Mouse (Mus musculus) MEL (cell line): Measurements from ENCODE around the gene AB124611.

Experiments used
- BHLHE40 ChIP-seq: IDR thresholded peaks from 2 replicates; pipeline ENCODE4 v1.6.1; 2012; ENCODE audit warnings: low read depth, mild to moderate bottlenecking, inconsistent platforms, low read length, improper control_type of control experiment, borderline replicate concordance
- CHD2 ChIP-seq: IDR thresholded peaks from 2 replicates; pipeline ENCODE4 v1.6.1; 2011; ENCODE audit warnings: low read length, improper control_type of control experiment
- CTCF ChIP-seq, 3 experiments: IDR thresholded peaks in 2 of 3; conservative IDR thresholded peaks in 1 of 3; 2 replicates each; pipeline ENCODE4 v1.5.1; 2011 to 2012; ENCODE audit warnings: low read length in 3 of 3, low read depth in 2 of 3, mild to moderate bottlenecking in 2 of 3, improper control_type of control experiment in 1 of 3, inconsistent platforms in 1 of 3, mixed read lengths in 1 of 3, moderate library complexity in 1 of 3; ENCODE audit not compliant: control insufficient read depth in 1 of 3, insufficient read depth in 1 of 3, poor library complexity in 1 of 3, severe bottlenecking in 1 of 3
- EP300 ChIP-seq, 2 experiments: IDR thresholded peaks; 2 replicates each; pipeline ENCODE4 v1.6.1; 2011; ENCODE audit warnings: improper control_type of control experiment in 2 of 2, low read length in 2 of 2, low read depth in 1 of 2, mild to moderate bottlenecking in 1 of 2
- GATA1 ChIP-seq: IDR thresholded peaks from 2 replicates; pipeline ENCODE4 v1.6.1; 2011; ENCODE audit warnings: low read depth, low read length, improper control_type of control experiment
- MEF2A ChIP-seq: IDR thresholded peaks from 2 replicates; pipeline ENCODE4 v1.6.1; 2014; ENCODE audit warnings: low read depth, mild to moderate bottlenecking, inconsistent platforms, low read length, improper control_type of control experiment; ENCODE audit not compliant: poor library complexity, insufficient replicate concordance, severe bottlenecking; ENCODE audit errors: extremely low read depth
- POLR2A ChIP-seq, 2 experiments: IDR thresholded peaks; 2 replicates each; pipeline ENCODE4 v1.6.1; 2011 to 2012; ENCODE audit warnings: low read length in 2 of 2, mild to moderate bottlenecking in 2 of 2, control low read depth in 1 of 2, improper control_type of control experiment in 1 of 2, low read depth in 1 of 2, moderate library complexity in 1 of 2; ENCODE audit not compliant: control insufficient read depth in 1 of 2, insufficient read depth in 1 of 2, poor library complexity in 1 of 2
- POLR2AphosphoS5 ChIP-seq: IDR thresholded peaks from 2 replicates; pipeline ENCODE4 v1.6.1; 2012; ENCODE audit warnings: low read depth, borderline replicate concordance, mild to moderate bottlenecking, inconsistent platforms, low read length, moderate library complexity, mixed read lengths
- ZC3H11A ChIP-seq: IDR thresholded peaks from 2 replicates; pipeline ENCODE4 v1.6.1; 2012; ENCODE audit warnings: low read depth, mild to moderate bottlenecking, inconsistent platforms, low read length, improper control_type of control experiment
- ZNF384 ChIP-seq: IDR thresholded peaks from 2 replicates; pipeline ENCODE4 v1.6.1; 2012; ENCODE audit warnings: low read depth, mild to moderate bottlenecking, inconsistent platforms, low read length, improper control_type of control experiment

GRCm38 (mm10) chr9:21564420-21564819, 38.4 kb downstream of the AB124611 start:
- TF ChIP-seq BHLHE40 = no peak
- no peak for TF ChIP-seq POLR2AphosphoS5
- no peak for TF ChIP-seq CTCF (IDR thresholded peaks at IDR 0.05 in 2 of 3, conservative IDR thresholded peaks at IDR 0.05 in 1 of 3; ENCODE audit: control insufficient read depth in 1 of 3, insufficient read depth in 1 of 3, low read depth in 2 of 3, low read length in 3 of 3, poor library complexity in 1 of 3, severe bottlenecking in 1 of 3)
- no peak for TF ChIP-seq POLR2A (IDR thresholded peaks at IDR 0.05; ENCODE audit: control insufficient read depth in 1 of 2, insufficient read depth in 1 of 2, low read depth in 1 of 2, low read length in 2 of 2, poor library complexity in 1 of 2)
- TF ChIP-seq ZC3H11A = no peak
- no peak for TF ChIP-seq GATA1
- TF ChIP-seq ZNF384 = no peak
- no peak for TF ChIP-seq EP300 (IDR thresholded peaks at IDR 0.05; ENCODE audit: low read depth in 1 of 2, low read length in 2 of 2)
- no peak for TF ChIP-seq MEF2A
- TF ChIP-seq CHD2 = no peak
